Mouse (Mus musculus): ENCODE results near the gene Olfr31. TPM values are rescaled to one million over a fixed set of nuclear protein-coding genes. Genes with fewer than 3 reads are reported as not detected.

Olfr31 gene
- polyA plus RNA-seq, 1 experiment from 2014 or later: not detected

Other genes with a start within 250 kb of the Olfr31 start
- 165 and 188 TPM in 2 replicates for gene Psmd6, start 201.8 kb upstream of the Olfr31 start, polyA plus RNA-seq (2015; fragmentation: Nextera tagmentation; extraction: Ambion mirVana)
- gene Olfr720, start 136.0 kb upstream of the Olfr31 start, polyA plus RNA-seq (2015; fragmentation: Nextera tagmentation; extraction: Ambion mirVana): not detected in 2 replicates
- 3.0 and 3.9 TPM in 2 replicates for gene Il3ra, start 23.4 kb downstream of the Olfr31 start, polyA plus RNA-seq (2015; fragmentation: Nextera tagmentation; extraction: Ambion mirVana)
- not detected in 2 replicates for gene Olfr721-ps1, start 78.5 kb downstream of the Olfr31 start, polyA plus RNA-seq (2015; fragmentation: Nextera tagmentation; extraction: Ambion mirVana)